Mouse (Mus musculus) erythroblast, embryonic 14.5 days (primary cell): Measurements from ENCODE around the gene Dock10.

ENCODE experiments used
- GATA1 ChIP-seq: IDR thresholded peaks from 2 replicates; pipeline ENCODE4 v1.6.1; 2012; ENCODE audit warnings: low read length, inconsistent platforms, mixed read lengths
- TAL1 ChIP-seq: IDR thresholded peaks from 3 replicates; pipeline ENCODE4 v1.6.1; 2012; ENCODE audit warnings: low read length, inconsistent platforms, mixed read lengths

DNA sequence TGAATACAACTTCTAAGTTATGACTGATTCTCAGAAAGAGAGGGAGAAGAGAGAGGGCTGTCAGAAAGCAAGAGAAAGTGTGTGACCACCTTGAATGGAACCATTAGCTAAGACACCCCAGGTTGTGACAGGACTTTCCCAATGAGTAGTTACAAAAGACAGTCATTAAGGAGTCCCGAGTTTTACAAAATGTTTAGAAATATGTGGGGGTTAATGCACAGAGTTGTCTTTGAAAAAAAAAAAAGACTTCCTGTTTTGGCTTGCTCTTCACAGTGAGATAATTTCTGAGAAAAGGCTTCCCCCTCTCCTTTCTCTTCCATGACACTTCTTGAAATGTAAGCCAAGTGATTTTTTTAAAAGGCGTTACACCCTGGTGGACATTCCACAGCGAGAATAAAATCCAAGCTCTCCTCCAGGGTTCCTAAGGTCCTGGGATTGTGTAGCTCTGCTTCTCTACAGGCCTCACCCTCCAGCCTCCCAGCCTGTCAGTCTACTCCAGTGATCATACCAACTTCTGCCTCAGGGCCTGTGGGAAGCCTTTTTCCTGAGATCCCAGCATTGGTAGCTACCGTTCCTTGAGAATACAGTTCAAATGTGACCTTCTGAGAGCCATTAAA is 144.8 kb downstream of the Dock10 start:
- no peak for TF ChIP-seq GATA1
- TF ChIP-seq TAL1: no peak
